Mouse (Mus musculus): ENCODE data around the gene Cxcl17. TPM values are rescaled to one million over a fixed set of nuclear protein-coding genes. Genes with fewer than 3 reads are reported as not detected.
A peak's percentile ranks its signal among the peaks of the same experiment; 100 is the strongest.

Gene Cxcl17
- polyA plus RNA-seq, 1 experiment from 2014 or later, result 38.1 TPM

DNA sequence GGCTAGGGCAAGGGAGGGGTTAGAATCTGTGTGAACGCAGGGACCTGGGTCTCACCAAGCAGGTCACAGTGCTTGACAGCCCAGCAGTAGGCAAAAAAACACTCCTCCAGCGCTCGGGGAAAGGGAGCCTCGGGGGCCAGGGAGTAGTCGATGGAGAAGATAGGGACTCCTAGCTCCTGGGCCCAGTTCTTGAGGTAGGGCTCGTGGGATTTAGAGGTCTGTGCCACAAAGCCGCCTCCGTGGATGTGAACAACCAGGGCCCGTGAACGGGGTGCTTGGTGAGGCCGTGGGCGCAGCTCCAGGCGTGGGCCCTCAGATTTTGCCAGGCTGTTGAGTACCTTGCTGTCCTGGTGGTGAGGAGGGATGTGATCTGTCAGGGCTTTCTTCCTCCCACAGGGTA lies 28.4 kb downstream of the Cxcl17 start:
- Histone ChIP-seq H3K27me3 (replicated peaks; ENCODE audit: insufficient read depth, low read length) (no peaks in the 10 kb centered on the region), H3K4me2 (replicated peaks; ENCODE audit: low read depth, low read length) (no peak overlapping the region), H3K9ac (replicated peaks; ENCODE audit: low read depth) (no peak overlapping the region), H3K4me1 (ENCODE audit: insufficient read depth, low read depth, low read length) (peaks cover 37% of the 10 kb centered on the region), H3K4me3 (ENCODE audit: low read depth, low read length) (no peak overlapping the region), H3K27ac (ENCODE audit: low read length) (no peak overlapping the region), H3K9me3 (ENCODE audit: low read length) (no peaks in the 10 kb centered on the region), H3K36me3 (ENCODE audit: insufficient read depth, low read length) (peaks cover 12% of the 10 kb centered on the region; the same call in 1 of the 2 replicates)
- WGBS, result 89% methylated on average over 13 of the region's 13 CpGs
- TF ChIP-seq EP300 (IDR thresholded peaks at IDR 0.05) (no peak), CTCF (IDR thresholded peaks at IDR 0.05) (no peak)
- ATAC-seq (no peak), DNase-seq (ENCODE audit: low spot score) (no peak)

DNA sequence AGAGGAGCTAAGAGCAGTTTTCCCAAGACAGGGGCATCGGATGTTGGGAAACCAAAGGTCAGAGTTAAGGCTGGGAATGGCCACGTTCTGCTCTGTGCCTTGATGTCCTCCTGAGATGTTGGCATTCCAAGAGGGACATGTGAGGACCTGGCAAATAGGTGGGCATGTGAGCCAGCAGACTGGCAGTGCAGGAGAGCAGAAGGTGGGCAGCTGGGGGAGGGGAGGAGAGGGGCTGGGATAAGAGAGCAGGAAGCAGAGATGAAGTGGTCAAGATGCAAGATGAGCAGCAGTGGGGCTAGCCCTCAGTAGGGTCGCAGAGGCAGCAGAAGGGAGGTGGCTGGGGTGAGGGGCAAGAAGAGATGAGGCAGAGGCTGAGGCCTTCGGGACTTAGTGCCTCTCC lies 28.8 kb downstream of the Cxcl17 start:
- Histone ChIP-seq H3K4me1 (ENCODE audit: insufficient read depth, low read depth, low read length) (peaks cover 34% of the 10 kb centered on the region), H3K4me2 (replicated peaks; ENCODE audit: low read depth, low read length) (no peak overlapping the region), H3K9ac (replicated peaks; ENCODE audit: low read depth) (no peak overlapping the region), H3K9me3 (ENCODE audit: low read length) (no peaks in the 10 kb centered on the region), H3K4me3 (ENCODE audit: low read depth, low read length) (no peak overlapping the region), H3K36me3 (ENCODE audit: insufficient read depth, low read length) (peaks cover 12% of the 10 kb centered on the region; the same call in 1 of the 2 replicates), H3K27ac (ENCODE audit: low read length) (no peak overlapping the region), H3K27me3 (replicated peaks; ENCODE audit: insufficient read depth, low read length) (no peaks in the 10 kb centered on the region)
- 77% methylated on average over 4 of the region's 4 CpGs for WGBS
- no peak for DNase-seq (ENCODE audit: low spot score)
- no peak for TF ChIP-seq CTCF (IDR thresholded peaks at IDR 0.05)
- TF ChIP-seq EP300 (IDR thresholded peaks at IDR 0.05), result no peak
- no peak for ATAC-seq

DNA sequence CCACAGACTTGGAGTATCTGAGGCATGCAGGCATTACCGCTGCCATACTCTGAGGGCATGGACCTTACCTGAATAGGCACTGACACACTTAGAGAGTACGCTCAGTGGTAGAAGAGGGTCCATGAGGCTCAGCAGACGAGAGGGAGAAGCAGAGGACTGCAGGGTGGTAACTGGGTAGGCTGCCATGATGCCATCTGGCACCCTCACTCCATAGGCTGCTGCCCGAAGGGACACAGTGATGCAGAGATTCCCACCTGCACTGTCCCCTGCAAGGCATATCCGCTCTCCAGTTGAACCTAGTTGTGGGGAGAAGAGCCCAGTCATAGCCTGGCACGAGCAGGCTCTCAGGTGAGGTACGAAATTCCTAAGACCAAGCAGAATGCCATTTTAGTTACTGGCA lies 29.3 kb downstream of the Cxcl17 start:
- no peaks in the 10 kb centered on the region for H3K27me3 ChIP-seq (replicated peaks; ENCODE audit: insufficient read depth, low read length)
- H3K36me3 ChIP-seq (ENCODE audit: insufficient read depth, low read length), result peaks cover 12% of the 10 kb centered on the region; the same call in 1 of the 2 replicates

DNA sequence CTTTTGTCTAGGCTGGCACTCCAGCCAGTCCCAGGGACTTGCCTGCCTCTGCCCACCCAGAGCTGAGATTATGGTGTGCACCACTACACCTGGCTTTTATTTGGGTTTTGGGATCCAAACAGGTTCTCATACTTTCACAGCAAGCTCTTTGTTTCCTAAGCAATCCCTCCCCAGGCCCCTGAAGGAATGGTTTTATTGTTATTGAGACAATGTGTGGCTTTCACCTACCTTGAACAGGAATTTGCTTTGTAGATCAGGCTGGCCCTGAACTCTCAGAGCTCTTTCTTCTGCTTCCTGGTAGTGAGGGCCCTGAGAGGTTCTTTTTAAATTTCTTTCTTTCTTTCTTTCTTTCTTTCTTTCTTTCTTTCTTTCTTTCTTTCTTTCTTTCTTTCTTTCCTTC lies 30.1 kb downstream of the Cxcl17 start:
- Histone ChIP-seq H3K9ac (replicated peaks; ENCODE audit: low read depth) (no peak overlapping the region), H3K4me3 (ENCODE audit: low read depth, low read length) (no peak overlapping the region), H3K9me3 (ENCODE audit: low read length) (no peaks in the 10 kb centered on the region), H3K27ac (ENCODE audit: low read length) (no peak overlapping the region), H3K4me2 (replicated peaks; ENCODE audit: low read depth, low read length) (no peak overlapping the region), H3K4me1 (ENCODE audit: insufficient read depth, low read depth, low read length) (peaks cover 22% of the 10 kb centered on the region), H3K36me3 (ENCODE audit: insufficient read depth, low read length) (peaks cover 12% of the 10 kb centered on the region; the same call in 1 of the 2 replicates), H3K27me3 (replicated peaks; ENCODE audit: insufficient read depth, low read length) (no peaks in the 10 kb centered on the region)
- no peak for TF ChIP-seq CTCF (IDR thresholded peaks at IDR 0.05)
- TF ChIP-seq EP300 (IDR thresholded peaks at IDR 0.05), result no peak
- no peak for DNase-seq (ENCODE audit: low spot score)
- ATAC-seq, result no peak

More for the DNA sequence above, 29.3 kb downstream of the Cxcl17 start:
- peaks cover 30% of the 10 kb centered on the region for H3K4me1 ChIP-seq (ENCODE audit: insufficient read depth, low read depth, low read length)
- no peak overlapping the region for H3K4me2 ChIP-seq (replicated peaks; ENCODE audit: low read depth, low read length)
- no peak overlapping the region for H3K9ac ChIP-seq (replicated peaks; ENCODE audit: low read depth)
- ATAC-seq (no peak), DNase-seq (ENCODE audit: low spot score) (no peak)
- TF ChIP-seq EP300 (IDR thresholded peaks at IDR 0.05), result no peak
- TF ChIP-seq CTCF (IDR thresholded peaks at IDR 0.05), result no peak
- H3K27ac ChIP-seq (ENCODE audit: low read length), result no peak overlapping the region
- H3K4me3 ChIP-seq (ENCODE audit: low read depth, low read length), result no peak overlapping the region
- WGBS, result 88% methylated on average over 7 of the region's 7 CpGs
- H3K9me3 ChIP-seq (ENCODE audit: low read length), result no peaks in the 10 kb centered on the region

DNA sequence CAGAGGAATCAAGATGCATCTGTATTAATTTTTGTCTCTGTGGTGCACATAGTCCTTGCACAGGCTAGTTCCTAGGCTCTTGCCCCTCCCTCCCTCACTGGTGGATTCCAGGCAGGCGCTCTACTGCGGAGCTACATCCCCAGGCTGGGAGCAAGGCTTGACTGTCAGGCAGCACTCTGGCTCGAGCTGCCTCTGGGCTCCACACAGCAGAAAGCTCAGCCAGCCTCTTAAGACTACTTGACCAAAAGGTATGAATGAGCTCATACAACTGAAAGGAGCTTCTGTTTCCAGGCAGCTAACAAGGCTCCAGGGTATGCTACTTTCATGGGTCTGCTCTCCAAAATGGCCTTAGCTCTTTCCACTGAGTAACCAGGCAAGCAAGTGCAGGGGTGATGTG lies 31.4 kb downstream of the Cxcl17 start:
- Histone ChIP-seq H3K9me3 (ENCODE audit: low read length) (no peaks in the 10 kb centered on the region), H3K27ac (ENCODE audit: low read length) (no peak overlapping the region), H3K4me1 (ENCODE audit: insufficient read depth, low read depth, low read length) (peaks cover 15% of the 10 kb centered on the region), H3K4me3 (ENCODE audit: low read depth, low read length) (no peak overlapping the region), H3K36me3 (ENCODE audit: insufficient read depth, low read length) (peaks cover 12% of the 10 kb centered on the region; the same call in 1 of the 2 replicates), H3K4me2 (replicated peaks; ENCODE audit: low read depth, low read length) (no peak overlapping the region), H3K27me3 (replicated peaks; ENCODE audit: insufficient read depth, low read length) (no peaks in the 10 kb centered on the region), H3K9ac (replicated peaks; ENCODE audit: low read depth) (no peak overlapping the region)
- DNase-seq (ENCODE audit: low spot score) (peak; percentile 70), ATAC-seq (peak; percentile 19; the same call in 1 of the 2 replicates)
- TF ChIP-seq CTCF (IDR thresholded peaks at IDR 0.05), result no peak
- TF ChIP-seq EP300 (IDR thresholded peaks at IDR 0.05), result no peak
- 56% methylated on average over 3 of the region's 3 CpGs for WGBS

DNA sequence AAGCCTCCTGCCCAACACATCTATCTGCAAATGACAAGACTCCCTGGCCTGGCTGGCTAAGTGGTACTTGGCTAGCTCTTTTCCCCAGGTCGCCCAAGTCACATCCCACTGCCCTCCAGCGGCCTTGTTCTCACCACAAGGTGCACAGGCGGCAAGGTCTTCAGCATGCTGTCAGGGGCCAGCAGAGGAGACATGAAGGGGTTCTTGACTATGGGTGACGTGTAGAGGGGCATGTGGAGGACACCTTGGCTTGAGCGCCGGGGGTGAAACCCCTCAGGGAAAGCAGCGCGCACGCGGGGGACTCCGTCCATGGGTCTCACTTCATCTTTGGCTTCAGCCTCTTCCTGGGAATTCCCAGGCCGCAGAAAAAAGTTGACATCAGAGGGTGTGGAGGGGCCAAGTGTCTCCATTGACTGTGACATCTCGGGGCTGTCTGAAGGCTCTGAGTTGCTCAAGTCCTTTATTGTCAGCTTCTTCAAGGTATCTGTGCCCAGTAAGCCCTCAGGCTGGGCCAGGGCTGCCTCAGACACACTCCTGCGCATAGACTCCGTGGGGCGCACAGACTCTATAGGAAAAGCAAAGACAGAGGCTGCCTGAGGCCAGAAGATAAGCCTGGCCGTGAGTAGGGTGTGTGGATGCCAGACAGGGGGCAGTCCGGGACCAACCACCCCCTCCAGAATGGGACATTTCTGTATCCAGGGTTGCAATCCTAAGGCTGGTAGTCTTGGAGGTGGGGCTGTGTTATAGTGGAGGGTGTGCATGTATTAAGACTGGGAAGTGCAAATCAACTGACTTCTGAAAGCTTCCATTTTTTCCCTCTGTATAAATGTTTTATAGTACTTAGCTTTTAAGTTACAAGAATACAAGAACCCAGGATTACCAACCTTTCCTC lies 32.0 kb downstream of the Cxcl17 start:
- DNase-seq (ENCODE audit: low spot score) (no peak), ATAC-seq (no peak)
- peak overlapping the region; percentile 16; the same call in 1 of the 2 replicates for H3K9ac ChIP-seq (replicated peaks; ENCODE audit: low read depth)
- WGBS, result 51% methylated on average over 18 of the region's 18 CpGs
- no peak for TF ChIP-seq EP300 (IDR thresholded peaks at IDR 0.05)
- no peak for TF ChIP-seq CTCF (IDR thresholded peaks at IDR 0.05)
- H3K9me3 ChIP-seq (ENCODE audit: low read length), result no peaks in the 10 kb centered on the region
- peaks cover 12% of the 10 kb centered on the region; the same call in 1 of the 2 replicates for H3K36me3 ChIP-seq (ENCODE audit: insufficient read depth, low read length)
- no peaks in the 10 kb centered on the region for H3K27me3 ChIP-seq (replicated peaks; ENCODE audit: insufficient read depth, low read length)
- H3K4me3 ChIP-seq (ENCODE audit: low read depth, low read length), result no peak overlapping the region
- no peak overlapping the region for H3K27ac ChIP-seq (ENCODE audit: low read length)
- H3K4me2 ChIP-seq (replicated peaks; ENCODE audit: low read depth, low read length), result peak overlapping the region; percentile 61
- H3K4me1 ChIP-seq (ENCODE audit: insufficient read depth, low read depth, low read length), result peaks cover 8% of the 10 kb centered on the region

Data from lung, postnatal 0 days (tissue).